ENCODE assay signal across 15 mouse cellular contexts in the genomic region with DNA sequence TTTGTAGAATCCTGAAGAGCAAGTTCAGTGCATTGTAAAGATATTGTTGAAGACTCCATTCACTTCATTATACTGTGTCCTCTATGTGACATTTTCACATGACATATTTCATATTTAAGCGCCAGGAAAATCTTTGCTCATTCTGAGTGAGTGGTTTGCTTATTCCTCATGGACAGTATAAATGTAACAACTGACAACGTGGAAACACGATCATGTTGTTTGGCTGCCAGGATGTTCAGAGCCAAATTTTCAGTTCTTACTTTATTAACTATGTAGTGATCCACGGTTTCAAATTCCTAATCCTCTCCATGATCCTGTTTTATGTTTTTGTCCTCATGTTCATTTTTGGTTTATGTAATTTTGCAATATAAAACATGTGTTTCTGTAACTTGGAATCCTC.
"Had no signal": no experiment of that assay in that cellular context is flagged by ENCODE, and none has a peak within 500 bp of the region (broad histone marks: within the 10 kb centered on the region; RNA-seq: fewer than 3 reads in every experiment).

No protein-coding gene starts in this region.

- H3K27me3 ChIP-seq: limb, embryonic 15.5 days had no signal

- H3K27ac ChIP-seq: kidney, postnatal 0 days; layer of hippocampus, adult 2 months; limb, embryonic 15.5 days; liver, embryonic 14.5 days had no signal

- H3K4me2 ChIP-seq: limb, embryonic 15.5 days; liver, embryonic 11.5 days; midbrain, embryonic 11.5 days had no signal

- H3K4me1 ChIP-seq: limb, embryonic 15.5 days had no signal

- H3K9ac ChIP-seq: limb, embryonic 15.5 days; liver, embryonic 14.5 days; liver, postnatal 0 days had no signal

- ATAC-seq: intestine, postnatal 0 days; liver, postnatal 0 days had no signal

- H3K4me3 ChIP-seq: layer of hippocampus, adult 2 months; limb, embryonic 15.5 days had no signal

- H3K36me3 ChIP-seq: limb, embryonic 15.5 days had no signal

- DNase-seq: kidney, adult 2 months; kidney, postnatal 25 days; layer of hippocampus, adult 9-11 months; liver, postnatal 0 days; lung, postnatal 4 days; midbrain, embryonic 14.5 days; thymus, adult 18-20 months; thymus, postnatal 36 days had no signal

- H3K9me3 ChIP-seq: limb, embryonic 15.5 days had no signal
